Mouse (Mus musculus): ENCODE results near the gene Arid1b.
A peak's percentile ranks its signal among the peaks of the same experiment; 100 is the strongest.

Gene Arid1b

GRCm38 (mm10) chr17:5246688-5247087, 252.6 kb downstream of the Arid1b start:
- DNase-seq (ENCODE audit: low spot score), result no peak

GRCm38 (mm10) chr17:5247247-5247646, 253.1 kb downstream of the Arid1b start:
- DNase-seq (ENCODE audit: low spot score), result no peak

- no peak for DNase-seq (ENCODE audit: low spot score)
Measured at GRCm38 (mm10) chr17:5247737-5248136, 253.6 kb downstream of the Arid1b start.

GRCm38 (mm10) chr17:5248957-5249656, 255.0 kb downstream of the Arid1b start:
- no peak for DNase-seq (ENCODE audit: low spot score)

GRCm38 (mm10) chr17:5249681-5250180, 255.6 kb downstream of the Arid1b start:
- DNase-seq (ENCODE audit: low spot score), result no peak

GRCm38 (mm10) chr17:5252436-5252835, 258.3 kb downstream of the Arid1b start:
- peak; percentile 77 for DNase-seq (ENCODE audit: low spot score)

GRCm38 (mm10) chr17:5254717-5255617, 260.8 kb downstream of the Arid1b start:
- DNase-seq (ENCODE audit: low spot score), result no peak

- no peak for DNase-seq (ENCODE audit: low spot score)
Measured at GRCm38 (mm10) chr17:5255618-5255933, 261.4 kb downstream of the Arid1b start.

- no peak for DNase-seq (ENCODE audit: low spot score)
Measured at GRCm38 (mm10) chr17:5258978-5259377, 264.8 kb downstream of the Arid1b start.

- DNase-seq (ENCODE audit: low spot score), result no peak
Measured at GRCm38 (mm10) chr17:5261131-5261651, 267.1 kb downstream of the Arid1b start.

- DNase-seq (ENCODE audit: low spot score), result no peak
Measured at GRCm38 (mm10) chr17:5261874-5262605, 267.9 kb downstream of the Arid1b start.

GRCm38 (mm10) chr17:5262788-5263187, 268.7 kb downstream of the Arid1b start:
- no peak for DNase-seq (ENCODE audit: low spot score)

- DNase-seq (ENCODE audit: low spot score), result no peak
Measured at GRCm38 (mm10) chr17:5264783-5265182, 270.7 kb downstream of the Arid1b start.

- no peak for DNase-seq (ENCODE audit: low spot score)
Measured at GRCm38 (mm10) chr17:5265615-5266014, 271.5 kb downstream of the Arid1b start.

- no peak for DNase-seq (ENCODE audit: low spot score)
Measured at GRCm38 (mm10) chr17:5267747-5268146, 273.6 kb downstream of the Arid1b start.

GRCm38 (mm10) chr17:5269302-5269701, 275.2 kb downstream of the Arid1b start:
- no peak for DNase-seq (ENCODE audit: low spot score)

GRCm38 (mm10) chr17:5269774-5270173, 275.6 kb downstream of the Arid1b start:
- no peak for DNase-seq (ENCODE audit: low spot score)

GRCm38 (mm10) chr17:5270823-5271222, 276.7 kb downstream of the Arid1b start:
- no peak for DNase-seq (ENCODE audit: low spot score)

GRCm38 (mm10) chr17:5273118-5273517, 279.0 kb downstream of the Arid1b start:
- no peak for DNase-seq (ENCODE audit: low spot score)

GRCm38 (mm10) chr17:5273685-5274084, 279.6 kb downstream of the Arid1b start:
- no peak for DNase-seq (ENCODE audit: low spot score)

- no peak for DNase-seq (ENCODE audit: low spot score)
Measured at GRCm38 (mm10) chr17:5274429-5274828, 280.3 kb downstream of the Arid1b start.

GRCm38 (mm10) chr17:5275749-5276148, 281.6 kb downstream of the Arid1b start:
- no peak for DNase-seq (ENCODE audit: low spot score)
